Mouse (Mus musculus): ENCODE results near the gene Kif3a.

The Kif3a gene

DNA sequence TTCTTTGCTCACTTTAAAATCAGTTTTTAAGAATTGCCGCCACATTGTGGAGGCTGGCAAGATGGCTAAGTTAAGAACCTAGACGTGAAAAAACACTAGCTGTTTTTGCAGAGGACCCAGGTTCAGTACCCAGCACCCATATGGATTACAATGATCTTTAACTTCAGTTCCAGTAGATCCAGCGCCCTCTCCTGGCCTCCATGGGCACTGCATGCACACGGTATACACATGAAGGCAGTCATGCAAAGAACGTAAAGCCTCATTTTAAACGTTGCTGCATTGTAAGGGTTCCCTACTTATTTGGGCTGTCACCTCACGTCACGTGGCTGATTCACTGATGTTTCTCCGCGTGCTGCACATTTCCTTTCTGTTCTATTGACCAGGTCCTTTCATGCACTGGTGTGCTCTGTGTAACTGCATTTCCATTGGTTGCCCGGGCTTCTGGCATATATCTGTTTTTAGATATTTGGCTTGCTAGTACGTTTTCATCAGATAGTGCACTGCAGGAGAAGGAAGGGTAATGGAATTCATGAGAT lies 75.6 kb downstream of the Kif3a start:
- no peak for DNase-seq (ENCODE audit: extremely low read depth, low read depth, low spot score)

DNA sequence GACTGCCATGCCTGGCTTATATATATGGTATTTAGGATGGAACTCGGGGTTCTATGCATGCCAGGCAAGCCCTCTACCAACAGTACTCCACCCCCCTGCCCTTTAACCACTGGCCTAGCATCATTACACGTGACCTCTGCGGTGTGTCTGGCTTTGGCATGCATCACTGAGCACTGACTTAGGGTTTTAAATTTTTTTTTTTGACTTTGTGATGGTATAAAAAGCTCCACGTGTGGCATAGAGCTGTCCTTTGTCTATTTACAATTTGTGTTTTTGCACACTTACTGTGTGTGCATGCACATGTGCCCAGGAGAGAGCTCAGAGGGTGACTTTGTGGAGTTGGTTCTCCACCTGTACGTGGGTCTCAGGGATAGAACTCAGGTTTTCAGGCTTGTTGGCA lies 76.8 kb downstream of the Kif3a start:
- DNase-seq (ENCODE audit: extremely low read depth, low read depth, low spot score), result no peak

DNA sequence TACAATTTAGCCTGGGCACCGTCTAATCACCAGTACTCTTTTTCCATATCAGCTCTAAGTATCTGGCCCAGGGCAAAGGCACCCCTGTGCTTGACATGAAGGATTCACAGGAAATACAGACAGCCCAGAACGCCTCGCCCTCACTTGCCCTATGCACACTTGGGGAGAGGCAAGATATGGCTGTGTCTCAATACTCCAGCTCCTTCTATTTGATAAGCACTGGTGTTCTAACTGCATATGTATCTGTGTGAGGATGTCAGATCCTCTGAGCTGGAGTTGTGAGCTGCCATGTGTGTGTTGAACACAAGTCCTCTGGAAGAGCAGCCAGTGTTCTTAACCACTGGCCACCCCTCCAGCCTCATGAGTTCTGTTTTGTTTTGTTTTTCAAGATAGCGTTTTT lies 84.3 kb downstream of the Kif3a start:
- no peak for DNase-seq (ENCODE audit: extremely low read depth, low read depth, low spot score)

All from fat pad, adult 2 months (tissue).